Mouse (Mus musculus): ENCODE results near the gene Bean1.

The Bean1 gene

DNA sequence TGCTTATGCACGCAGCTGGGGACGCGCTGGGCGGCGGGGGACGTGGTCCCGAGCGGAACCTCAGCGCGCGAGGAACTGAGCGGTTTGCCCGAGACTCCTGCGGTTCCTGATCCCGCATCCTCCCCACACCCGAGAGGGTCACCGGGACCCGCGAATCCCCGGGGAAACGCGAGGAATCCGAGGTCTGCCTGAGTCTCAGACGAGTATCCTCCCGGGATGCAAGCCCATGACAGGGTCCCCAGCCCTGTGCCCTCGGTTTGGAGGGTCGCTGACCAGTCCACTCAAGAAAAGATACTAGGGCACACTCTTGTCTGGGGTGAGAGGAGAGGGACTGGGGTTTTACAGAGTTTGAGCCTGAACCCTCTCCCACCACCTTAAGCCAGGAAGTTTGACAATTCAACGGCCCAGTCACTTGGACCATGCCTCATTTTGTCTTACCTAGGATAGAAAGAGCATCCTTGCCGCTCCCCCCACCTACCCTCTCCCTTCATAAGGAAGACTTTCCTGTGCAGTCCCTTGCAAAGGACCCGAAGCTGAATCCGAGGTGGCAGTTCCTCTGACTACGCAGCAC lies 893 bp downstream of the Bean1 start:
- in situ Hi-C loops (cut with MboI, MseI), result no loop called here

DNA sequence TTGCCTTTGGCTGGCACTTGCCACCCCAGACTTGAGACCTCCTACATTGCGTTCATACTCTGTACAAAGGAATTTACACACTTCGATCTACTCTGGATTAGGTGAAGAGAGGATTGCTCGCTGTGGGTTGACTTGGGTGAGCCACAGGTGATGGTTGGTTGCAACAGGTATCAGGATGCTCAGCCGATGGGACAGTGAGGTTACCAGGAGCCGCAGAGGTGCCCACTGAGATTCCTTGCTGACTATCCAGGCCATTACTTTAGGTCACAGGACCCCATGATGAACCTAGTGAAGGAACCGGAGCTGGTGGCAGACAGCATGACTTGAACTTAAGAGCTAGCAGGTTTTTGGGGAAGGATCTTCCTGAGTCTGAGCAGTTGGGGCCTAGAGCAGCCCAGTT lies 2.2 kb downstream of the Bean1 start:
- in situ Hi-C loops (cut with MboI, MseI), result no loop called here

DNA sequence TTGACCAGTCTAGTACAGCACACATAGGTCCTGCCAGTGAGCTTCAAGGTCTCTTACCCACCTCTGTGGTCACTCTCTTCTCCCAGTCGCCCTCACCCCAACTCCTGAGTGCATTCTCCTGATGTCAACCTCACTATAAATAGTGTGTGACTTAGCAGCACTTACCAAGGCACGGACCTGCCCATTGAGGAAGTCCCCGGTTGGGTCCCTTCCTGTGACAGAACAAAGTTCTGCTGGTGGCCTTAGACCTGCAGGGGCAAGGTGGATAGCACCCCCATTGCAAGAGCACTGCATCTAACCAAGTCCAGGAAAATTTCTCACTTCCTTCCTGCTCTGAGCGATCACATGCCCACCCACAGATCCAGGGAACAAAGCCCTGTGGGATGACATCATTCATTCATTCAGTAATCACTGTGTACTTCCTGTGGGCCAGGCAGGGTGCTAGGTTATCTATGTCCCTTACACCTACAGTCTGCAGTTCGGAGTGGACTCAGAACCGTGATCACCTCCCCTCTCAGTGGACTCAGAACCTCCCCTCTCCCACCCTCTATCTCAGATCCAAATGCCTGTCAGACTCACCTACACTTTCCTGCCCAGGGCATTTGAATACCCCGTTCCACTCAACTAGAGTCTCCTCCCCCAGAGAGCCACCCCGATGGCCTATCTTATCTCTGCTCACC lies 5.7 kb downstream of the Bean1 start:
- in situ Hi-C loops (cut with MboI, MseI), result no loop called here

DNA sequence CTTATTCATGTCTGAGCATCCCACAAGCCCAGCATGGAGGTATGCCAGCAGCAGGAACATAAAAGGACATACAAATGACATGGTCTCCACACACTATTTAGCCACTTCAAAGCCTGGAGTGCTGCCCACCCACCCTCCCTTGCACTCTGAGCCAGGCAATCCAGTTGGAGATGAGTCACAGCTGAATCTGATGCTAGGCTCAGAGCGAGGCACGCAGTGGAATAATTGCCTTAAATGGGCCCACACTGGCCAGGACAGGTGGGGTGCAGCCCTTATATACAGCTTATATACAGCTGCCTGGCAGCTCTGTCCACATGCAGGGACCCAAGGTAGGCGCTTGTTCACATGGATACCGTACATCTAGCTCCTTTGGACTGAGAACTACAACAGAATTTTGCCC lies 6.8 kb downstream of the Bean1 start:
- in situ Hi-C loops (cut with MboI, MseI), result no loop called here

DNA sequence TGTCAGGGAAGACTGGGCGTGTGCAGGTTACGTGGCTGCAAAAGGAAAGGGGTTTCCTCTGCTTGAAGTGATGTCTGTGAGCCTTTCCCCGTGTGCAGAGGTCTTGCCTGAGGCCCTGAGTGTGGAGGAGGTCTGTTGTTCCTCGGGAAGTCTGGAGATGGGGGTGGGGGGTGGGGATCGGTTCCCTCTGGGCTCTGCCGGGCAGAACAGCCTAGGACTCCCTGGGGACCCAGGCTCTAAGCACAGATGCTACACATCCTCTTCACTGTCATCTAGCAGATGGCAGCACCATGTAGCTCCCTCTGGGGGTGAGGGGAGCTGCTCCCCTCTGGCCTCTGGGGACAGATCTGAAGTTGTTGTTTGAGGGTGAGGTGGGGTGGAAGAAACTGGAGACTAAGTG lies 14.7 kb downstream of the Bean1 start:
- in situ Hi-C loops (cut with MboI, MseI), result no loop called here

DNA sequence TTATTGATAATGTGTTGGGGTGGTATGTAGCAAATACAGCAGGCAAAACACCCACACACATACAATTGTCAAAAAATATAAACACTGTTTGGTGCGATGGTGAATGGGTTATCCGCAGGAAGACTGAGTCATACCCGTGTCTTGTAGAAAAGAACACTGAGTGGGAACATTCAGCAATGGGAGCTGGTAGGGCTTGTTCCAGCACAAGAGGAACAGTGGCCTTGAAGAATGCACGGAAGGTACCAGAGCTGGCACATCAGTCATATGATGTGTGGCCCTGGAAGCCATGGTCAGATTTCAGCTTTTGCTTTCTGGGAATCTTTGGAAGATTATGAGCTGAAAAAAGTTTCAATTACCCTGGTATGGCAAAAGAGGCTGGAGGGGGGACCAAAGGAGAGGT lies 16.6 kb downstream of the Bean1 start:
- in situ Hi-C loops (cut with MboI, MseI), result no loop called here

DNA sequence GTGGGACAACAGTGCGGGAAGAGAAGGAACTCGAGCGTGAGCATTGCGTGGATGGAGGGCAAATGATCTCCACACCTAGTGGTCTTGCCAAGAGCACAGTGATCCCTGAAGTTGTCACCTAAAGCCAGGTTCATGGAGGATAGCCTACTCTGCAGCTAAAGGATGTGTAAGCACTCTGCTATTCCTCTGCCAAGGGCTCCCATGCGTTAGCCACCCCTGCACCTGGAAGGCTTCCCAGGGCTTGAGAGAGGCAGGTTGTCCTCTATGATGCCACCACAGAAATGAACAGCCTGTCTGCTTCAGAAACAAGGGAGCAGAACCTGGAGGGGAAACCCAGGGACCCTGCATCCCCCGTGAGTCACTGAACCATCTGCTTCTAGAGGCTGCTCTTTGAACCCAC lies 17.4 kb downstream of the Bean1 start:
- in situ Hi-C loops (cut with MboI, MseI), result no loop called here

DNA sequence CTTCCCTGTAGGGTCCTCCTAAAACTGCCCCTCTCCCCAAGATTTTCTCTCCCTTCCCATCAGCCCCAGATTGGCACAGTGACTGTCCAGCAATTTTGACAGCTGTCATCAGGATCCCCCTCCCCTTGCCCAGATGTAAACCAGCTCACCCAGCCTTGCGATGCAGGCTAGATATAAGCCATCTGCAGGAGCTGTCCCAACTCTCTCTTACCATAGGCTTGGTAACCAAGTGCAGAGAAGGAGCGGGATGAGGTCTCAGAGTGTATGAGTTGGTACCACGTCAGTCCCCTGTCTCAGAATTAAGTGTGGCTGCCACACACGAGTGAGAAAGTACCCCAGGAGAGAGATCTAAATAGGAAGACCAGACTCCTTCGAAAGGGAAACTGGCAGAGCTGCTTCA lies 18.2 kb downstream of the Bean1 start:
- in situ Hi-C loops (cut with MboI, MseI), result no loop called here

DNA sequence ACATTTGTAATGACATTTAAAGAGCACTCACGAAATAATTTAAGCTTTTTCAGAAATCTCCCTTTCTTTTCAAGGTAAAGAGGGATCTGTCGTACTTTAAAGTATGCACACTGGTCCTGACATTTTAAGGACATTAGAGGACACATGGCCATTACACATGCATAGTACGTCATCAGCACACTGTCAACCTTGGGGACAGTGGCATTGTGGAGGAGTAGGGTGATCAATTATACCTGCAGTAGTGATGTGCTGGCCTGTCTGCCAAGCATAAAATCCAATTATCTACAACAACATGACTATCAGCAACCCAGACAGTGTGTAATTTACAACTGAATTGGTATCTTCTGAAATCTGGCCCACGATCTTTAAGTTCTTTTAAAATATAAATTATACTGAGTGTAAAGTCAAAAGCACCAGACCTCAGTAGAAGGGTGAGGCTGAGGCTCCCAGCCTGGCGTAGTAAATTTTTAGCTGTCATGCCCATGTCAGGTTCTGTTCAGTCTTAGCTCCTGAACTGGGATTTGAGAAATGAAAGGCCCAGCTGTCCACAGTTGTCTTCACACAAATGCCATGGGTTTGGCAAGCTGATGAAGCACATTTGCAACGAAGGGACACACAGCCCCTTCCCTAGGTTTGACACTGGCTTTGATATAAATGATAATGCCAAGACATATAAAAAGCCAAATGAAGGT lies 20.7 kb downstream of the Bean1 start:
- in situ Hi-C loops (cut with MboI, MseI), result no loop called here

DNA sequence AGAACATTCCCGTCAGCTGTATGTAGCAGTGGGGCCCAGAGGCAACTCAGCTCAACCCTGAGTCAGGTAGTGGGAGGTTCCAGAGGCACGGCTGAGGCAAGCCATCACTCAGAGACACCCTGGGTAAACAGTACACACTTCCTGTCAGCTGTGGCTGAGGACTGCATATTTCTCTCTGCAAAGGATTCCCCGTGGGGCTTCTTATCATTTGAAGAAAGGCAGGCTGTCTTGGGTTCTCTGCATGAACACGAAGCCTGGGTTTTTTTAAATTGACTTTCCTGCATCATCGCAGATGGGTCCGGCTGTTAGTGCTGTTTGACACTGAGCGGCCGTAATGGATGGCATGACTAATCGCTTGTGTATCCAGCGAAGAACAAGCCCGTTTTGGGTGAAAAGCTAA lies 21.3 kb downstream of the Bean1 start:
- in situ Hi-C loops (cut with MboI, MseI), result no loop called here

DNA sequence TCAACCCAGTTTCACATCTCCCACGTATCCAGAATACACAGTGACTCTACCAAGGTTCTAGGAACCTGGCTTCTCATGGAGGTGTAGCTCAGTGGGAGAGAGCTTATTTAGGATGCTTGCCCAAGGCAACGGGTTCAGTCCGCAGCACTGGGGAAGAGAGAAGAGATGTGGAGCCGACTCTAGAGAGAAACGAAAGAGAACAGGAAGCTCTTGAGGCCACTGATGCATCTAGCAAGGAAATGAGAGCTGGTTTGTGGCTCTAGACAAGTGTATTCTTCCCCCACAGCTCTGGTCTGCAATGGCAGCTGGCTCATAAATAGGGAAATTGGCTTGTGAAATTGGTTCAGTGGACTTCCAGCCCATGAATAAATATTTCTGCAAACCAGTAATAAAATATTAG lies 29.6 kb downstream of the Bean1 start:
- in situ Hi-C loops (cut with MboI, MseI), result no loop called here

DNA sequence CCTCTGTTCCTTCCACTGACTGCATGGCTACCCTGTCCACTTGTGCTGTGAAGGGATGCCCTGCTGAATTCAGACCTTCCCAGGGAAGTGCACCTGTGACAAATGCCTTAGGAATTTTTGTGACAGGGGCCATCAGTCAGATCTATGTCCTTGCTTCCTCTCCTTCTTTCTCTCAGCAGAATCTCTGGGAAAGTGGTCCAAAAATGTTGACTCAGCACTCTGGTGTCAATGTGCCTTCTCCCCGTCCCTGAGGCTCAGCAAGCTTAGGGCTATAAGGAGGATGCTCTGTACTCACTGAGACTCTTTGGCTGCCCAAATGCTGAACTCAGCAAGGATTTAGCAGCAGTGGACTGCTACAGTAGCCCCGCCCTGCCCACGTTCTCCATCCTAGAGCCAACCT lies 31.4 kb downstream of the Bean1 start:
- in situ Hi-C loops (cut with MboI, MseI), result no loop called here

DNA sequence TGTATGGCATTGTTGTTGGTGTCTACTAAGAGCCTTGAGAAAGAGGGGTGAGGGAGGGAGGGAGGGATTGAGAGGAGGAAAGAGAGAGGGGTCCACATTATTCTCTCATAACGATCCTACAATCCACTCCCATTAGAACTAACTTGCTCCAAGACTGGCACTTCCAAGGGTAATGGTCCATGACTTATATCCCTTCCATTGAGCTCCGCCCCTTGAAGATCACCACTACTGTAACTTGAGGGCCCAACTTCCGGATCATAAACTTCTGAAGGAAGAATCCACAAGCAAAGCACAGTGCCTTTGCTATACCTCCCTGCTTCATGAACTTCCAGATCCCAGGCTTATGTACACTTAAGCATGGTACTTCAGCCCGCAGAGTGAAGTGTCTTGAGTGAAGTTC lies 32.1 kb downstream of the Bean1 start:
- in situ Hi-C loops (cut with MboI, MseI), result no loop called here

DNA sequence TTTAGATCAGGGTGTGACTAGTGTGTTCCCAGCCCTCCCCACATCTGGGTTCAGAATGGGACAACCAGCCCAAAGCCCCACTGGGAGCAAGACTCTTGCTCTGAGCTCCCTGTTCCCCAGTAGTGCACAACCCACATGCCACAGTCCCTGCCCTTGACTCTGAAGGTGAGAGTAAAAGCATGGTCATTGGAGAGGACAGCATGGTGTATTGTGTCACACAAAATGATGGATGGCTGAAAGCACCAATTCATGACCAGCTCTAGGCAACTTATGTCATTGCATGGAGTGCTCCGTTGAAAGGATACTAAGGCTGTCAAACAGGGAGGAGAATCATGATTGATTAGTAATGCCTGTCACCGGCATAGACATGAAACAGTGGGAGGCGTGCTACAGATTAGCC lies 35.0 kb downstream of the Bean1 start:
- in situ Hi-C loops (cut with MboI, MseI), result no loop called here

DNA sequence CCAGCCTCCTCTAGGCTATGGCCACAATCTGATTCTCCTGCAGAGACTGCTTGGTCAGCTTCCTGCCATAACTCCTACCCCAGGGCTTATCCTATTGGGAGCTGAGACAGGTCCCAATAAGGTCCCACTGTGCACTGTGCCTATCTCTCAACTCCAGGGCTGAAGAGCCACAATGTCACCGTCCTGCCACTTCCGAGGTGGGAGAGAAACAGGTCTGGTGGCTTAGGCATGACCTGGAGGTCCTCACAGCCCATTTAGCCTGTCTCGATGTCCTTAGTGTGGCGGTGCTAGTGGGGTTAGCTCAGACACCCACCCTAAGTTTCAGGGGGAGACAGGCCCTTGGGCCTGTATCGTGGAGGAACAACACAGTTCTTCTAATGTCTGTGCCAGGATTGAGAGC lies 47.4 kb downstream of the Bean1 start:
- in situ Hi-C loops (cut with MboI, MseI), result loop anchor here (5.0 kb wide), 1 partner anchor 120 kb away; no protein-coding TSS in a partner anchor

DNA sequence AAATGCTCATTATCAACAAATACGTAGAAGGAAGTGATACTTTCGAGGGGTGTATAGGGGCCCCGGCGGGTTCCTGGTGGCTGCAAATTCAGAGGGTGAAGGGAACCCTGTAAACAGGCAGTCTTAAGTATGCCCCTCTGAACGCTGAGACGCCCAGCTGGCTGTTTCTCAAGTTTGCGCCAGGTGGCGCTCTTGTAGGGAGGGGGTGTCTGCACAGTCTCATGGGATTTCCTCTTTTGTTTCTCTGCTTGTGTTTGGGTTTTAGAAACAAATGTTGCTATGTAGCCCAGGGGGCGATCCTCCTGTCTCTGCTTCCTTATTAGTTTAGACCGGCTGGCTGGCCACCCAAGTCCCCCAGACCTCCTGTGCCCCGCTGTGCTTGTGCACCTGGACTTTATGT lies 48.8 kb downstream of the Bean1 start:
- in situ Hi-C loops (cut with MboI, MseI), result loop anchor here (5.0 kb wide), 1 partner anchor 122 kb away; no protein-coding TSS in a partner anchor

DNA sequence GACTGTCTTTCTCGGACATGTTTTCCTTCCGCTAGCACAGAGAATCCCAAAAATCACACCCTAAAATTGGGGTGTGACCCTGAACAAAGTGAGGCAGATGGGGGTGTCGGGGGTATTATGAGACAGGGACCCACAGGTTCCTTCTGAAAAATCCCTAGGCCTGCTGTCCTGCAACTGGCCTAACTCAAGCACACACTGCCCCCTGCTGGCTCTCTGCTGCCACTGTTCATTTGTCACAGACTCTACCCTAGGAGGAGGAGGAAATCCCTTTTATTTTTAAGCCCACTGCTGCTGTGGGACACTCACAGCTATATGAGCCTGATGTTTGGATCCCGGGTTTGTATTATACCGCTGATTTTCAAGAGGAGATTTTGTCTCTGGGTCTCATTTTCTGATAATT lies 49.6 kb downstream of the Bean1 start:
- in situ Hi-C loops (cut with MboI, MseI), result loop anchor here (5.0 kb wide), 2 partner anchors 73 to 123 kb away; no protein-coding TSS in a partner anchor

DNA sequence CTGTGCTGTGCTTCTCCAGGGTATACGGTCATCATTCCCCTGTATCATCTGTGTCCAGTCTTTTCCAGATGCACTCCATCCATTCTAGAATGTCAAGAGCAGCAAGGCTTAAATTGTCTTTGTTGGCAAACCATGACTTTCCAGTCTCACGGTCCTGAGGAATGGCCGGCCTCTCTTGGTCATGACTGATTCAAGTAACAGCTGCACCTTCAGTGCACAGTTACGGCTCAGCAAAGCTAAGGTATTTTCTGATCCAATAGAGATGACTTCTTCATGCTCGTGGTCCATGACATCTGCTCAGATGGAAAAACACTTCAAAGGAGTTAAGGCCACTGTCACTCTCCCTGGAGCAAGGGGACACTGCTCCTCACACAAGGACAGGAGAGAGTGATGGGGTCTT lies 56.8 kb downstream of the Bean1 start:
- in situ Hi-C loops (cut with MboI, MseI), result no loop called here

DNA sequence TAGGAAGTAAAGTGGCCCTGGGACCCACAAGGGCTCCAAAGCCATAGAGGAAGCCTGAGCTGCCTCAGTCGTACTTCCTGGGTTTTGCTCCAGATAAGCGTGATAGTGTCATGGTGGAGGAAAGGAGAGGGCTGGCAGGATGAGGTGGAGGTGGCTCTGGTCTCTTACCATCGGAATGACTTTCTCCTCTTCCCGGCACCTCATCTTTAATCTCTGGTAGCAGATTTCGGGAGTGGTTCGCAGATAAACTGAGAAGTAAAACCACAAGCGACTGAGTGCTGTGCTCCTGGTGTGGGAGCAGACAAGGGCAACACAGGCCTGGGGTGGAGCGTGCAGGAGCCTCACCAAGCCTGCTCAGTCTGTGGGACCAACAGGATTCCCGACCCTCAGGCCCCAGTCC lies 60.1 kb downstream of the Bean1 start:
- in situ Hi-C loops (cut with MboI, MseI), result no loop called here

DNA sequence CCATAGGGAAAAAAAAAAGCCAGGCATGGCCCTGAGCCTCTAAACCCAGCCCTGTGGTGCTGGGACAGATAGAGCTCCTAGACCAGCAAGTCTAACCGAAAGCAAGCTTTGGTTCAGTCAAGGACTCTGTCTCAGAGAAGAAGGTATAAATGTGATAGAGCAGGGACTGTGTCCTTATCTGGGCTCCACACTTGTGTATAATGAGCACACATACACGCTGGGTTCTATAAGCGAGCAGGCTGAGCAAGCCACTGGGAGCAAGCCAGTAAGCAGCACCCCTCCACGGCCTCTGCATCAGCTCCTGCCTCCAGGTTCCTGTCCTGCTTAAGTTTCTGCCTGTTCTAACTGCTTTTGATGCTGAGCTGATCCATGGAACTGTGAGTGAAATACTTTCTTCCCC lies 61.8 kb downstream of the Bean1 start:
- in situ Hi-C loops (cut with MboI, MseI), result no loop called here

DNA sequence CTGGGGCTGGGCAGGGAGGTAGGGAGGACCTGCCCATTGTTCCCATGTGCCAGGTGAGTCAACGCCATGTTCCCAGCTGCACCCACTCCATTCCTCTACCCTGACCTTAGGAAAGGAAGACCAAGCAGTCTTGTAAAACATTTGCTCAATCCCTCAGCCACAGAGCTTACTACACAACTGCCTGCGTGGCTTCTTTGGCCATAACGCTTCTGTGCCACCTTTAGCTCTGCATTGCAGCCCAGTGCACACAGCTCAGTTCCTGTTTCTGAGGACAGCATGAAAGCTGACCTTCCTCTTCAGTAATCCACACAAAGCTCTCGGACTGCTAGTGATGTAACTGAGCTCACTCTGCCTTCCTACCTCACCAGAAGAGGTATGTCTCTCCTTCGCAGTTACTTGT lies 62.7 kb downstream of the Bean1 start:
- in situ Hi-C loops (cut with MboI, MseI), result no loop called here

DNA sequence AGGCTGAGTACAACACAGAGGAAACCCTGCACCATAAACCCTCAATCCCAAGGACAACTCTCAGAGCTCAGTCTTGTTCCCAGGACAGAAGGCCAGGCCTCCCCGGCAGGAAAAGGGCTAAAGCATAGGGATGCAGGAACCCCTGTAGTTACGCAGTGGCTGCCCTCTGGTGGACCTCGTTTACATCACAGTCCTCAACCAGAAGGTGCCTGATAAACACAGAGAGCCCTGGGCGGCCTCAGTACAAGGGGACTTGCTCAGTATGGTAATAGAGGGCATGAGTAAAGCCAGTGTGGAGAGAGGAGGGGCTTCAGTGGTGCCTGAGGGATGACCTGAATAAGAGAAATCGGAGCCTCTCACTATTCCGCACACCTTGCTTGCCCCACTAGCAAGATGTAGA lies 64.3 kb downstream of the Bean1 start:
- in situ Hi-C loops (cut with MboI, MseI), result no loop called here

DNA sequence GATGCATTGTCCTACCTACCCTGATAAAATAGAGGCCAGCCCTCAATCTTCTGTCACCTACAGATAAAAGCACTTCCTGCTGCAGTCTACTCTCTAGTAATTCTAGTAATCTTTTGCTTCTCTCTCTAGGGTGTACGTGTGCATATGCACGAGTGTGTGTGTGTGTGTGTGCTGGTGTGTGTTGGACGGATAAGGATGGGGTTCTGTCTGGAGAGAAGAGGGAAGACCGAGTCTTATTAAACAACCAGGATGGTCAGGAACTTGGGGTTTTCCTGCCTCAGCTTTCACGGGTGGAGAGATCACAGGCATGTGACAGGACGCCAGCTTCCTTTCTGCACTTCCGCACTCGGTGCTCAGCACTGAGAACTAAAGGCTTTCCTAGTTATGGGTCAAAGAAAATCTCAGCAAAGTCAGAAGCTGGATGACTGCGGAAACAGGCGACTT lies 69.2 kb downstream of the Bean1 start:
- in situ Hi-C loops (cut with MboI, MseI), result no loop called here
